Mouse (Mus musculus) embryonic facial prominence, embryonic 13.5 days (tissue): ENCODE results near the gene Tnpo3. TPM values are rescaled to one million over a fixed set of nuclear protein-coding genes. Genes with fewer than 3 reads are reported as not detected.
"Not testable (repeated sequence)": the region's sequence is repeated elsewhere in the genome, so short reads cannot be mapped to it uniquely, and the experiment has no call there.

Experiments used
- ATAC-seq: fragments of 200-750 bp; cut with Nextera tagmentation; 2 replicates; pipeline ENCODE4 v1.8.0; 2017; ENCODE audit warnings: low read depth; ENCODE audit not compliant: insufficient number of reproducible peaks, insufficient read depth, low FRiP score, low TSS enrichment
- H3K27ac ChIP-seq: fragments of 300-500 bp; sonication (generic); 2 replicates; pipeline ENCODE4 v1.5.1; 2015; ENCODE audit warnings: moderate library complexity, mild to moderate bottlenecking, inconsistent platforms
- H3K27me3 ChIP-seq: fragments of 300-500 bp; sonication (generic); 2 replicates; pipeline ENCODE4 v1.6.1; 2015; ENCODE audit warnings: mild to moderate bottlenecking, inconsistent platforms
- H3K36me3 ChIP-seq: fragments of 300-500 bp; sonication (generic); 2 replicates; pipeline ENCODE4 v1.6.1; 2015; ENCODE audit warnings: mild to moderate bottlenecking, inconsistent platforms
- H3K4me1 ChIP-seq: fragments of 300-500 bp; sonication (generic); 2 replicates; pipeline ENCODE4 v1.6.1; 2015; ENCODE audit warnings: inconsistent platforms
- H3K4me2 ChIP-seq: fragments of 300-500 bp; sonication (generic); 2 replicates; pipeline ENCODE4 v1.6.1; 2015; ENCODE audit warnings: moderate library complexity, mild to moderate bottlenecking, inconsistent platforms
- H3K4me3 ChIP-seq: fragments of 300-500 bp; sonication (generic); 2 replicates; pipeline ENCODE4 v1.5.1; 2015; ENCODE audit warnings: mild to moderate bottlenecking, inconsistent platforms
- H3K9ac ChIP-seq: fragments of 300-500 bp; sonication (generic); 2 replicates; pipeline ENCODE4 v1.6.1; 2015; ENCODE audit warnings: mild to moderate bottlenecking, inconsistent platforms
- H3K9me3 ChIP-seq: fragments of 300-500 bp; sonication (generic); 2 replicates; pipeline ENCODE4 v1.6.1; 2016; ENCODE audit warnings: inconsistent platforms
- WGBS: fragments of 180-500 bp; shearing (Covaris S2); methylation state at CpG from one replicate; pipeline ENCODE4 v1.1.7; 2015; ENCODE audit warnings: mixed read lengths; 5-methylcytosine and 5-hydroxymethylcytosine counted together
- polyA plus RNA-seq: library from polyadenylated mRNA; unstranded; fragments of >200 nt; fragmentation: Nextera tagmentation; extraction: Ambion mirVana; gene quantifications from 2 replicates; pipeline ENCODE4 v1.2.1, GENCODE M21; 2015

The Tnpo3 gene
- polyA plus RNA-seq, 1 experiment from 2014 or later: 97.6 TPM

GRCm38 (mm10) chr6:29600188-29600587 lies 9.5 kb downstream of the Tnpo3 start:
- H3K4me1 ChIP-seq: no peaks in the 10 kb centered on the region
- no peak overlapping the region for H3K9ac ChIP-seq
- H3K27ac ChIP-seq: no peak overlapping the region
- H3K9me3 ChIP-seq: no peaks in the 10 kb centered on the region
- no peak overlapping the region for H3K4me3 ChIP-seq
- H3K4me2 ChIP-seq: no peak overlapping the region
- no peaks in the 10 kb centered on the region for H3K27me3 ChIP-seq
- no peak for ATAC-seq
- no peaks in the 10 kb centered on the region; the same call in 1 of the 2 replicates for H3K36me3 ChIP-seq

DNA sequence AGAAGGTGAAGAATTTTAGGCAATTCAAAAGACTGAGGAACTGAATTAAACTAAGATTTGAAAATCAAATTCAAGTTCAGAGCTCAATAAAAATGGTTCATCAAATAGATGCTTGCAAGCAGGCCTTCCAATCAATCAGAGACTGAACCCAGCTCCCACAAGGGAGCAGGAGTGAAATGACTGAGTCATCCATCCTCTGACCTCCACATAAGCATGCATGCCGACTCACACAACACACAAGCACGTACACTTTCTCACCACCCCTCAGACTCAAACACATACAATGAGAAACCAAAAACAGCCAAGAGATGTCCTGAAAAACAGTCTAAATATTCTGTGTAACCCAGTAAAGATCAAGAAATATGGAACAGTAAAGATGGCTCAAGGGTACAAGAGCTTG lies 14.0 kb downstream of the Tnpo3 start:
- Histone ChIP-seq H3K4me1 (no peaks in the 10 kb centered on the region), H3K9me3 (no peaks in the 10 kb centered on the region), H3K4me2 (no peak overlapping the region), H3K9ac (no peak overlapping the region), H3K27me3 (no peaks in the 10 kb centered on the region), H3K27ac (no peak overlapping the region), H3K4me3 (no peak overlapping the region), H3K36me3 (no peaks in the 10 kb centered on the region; the same call in 1 of the 2 replicates)
- 89% methylated on average over 2 of the region's 2 CpGs for WGBS
- no peak for ATAC-seq

DNA sequence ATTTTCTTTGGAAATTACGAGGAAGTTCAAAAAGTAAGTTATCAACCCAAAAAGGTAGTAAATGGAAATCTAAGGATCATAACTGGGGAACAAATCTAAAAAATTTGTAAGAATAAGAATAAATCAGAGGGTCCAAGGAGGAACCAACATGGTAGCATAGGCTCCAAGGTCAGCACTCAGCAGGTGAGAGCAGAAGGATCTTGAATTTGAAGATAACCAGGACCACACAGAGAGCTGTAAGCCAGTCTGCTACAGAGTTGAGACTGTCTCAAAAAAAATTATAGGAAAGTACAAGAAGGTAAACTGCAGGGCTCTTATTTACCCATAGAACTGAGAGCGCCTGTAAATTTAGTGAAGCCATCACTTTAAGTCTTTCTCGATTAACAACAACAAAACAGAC lies 28.5 kb downstream of the Tnpo3 start:
- H3K4me2 ChIP-seq: no peak overlapping the region
- no peak overlapping the region for H3K4me3 ChIP-seq
- no peak overlapping the region for H3K9ac ChIP-seq
- H3K9me3 ChIP-seq: no peaks in the 10 kb centered on the region
- no peaks in the 10 kb centered on the region for H3K27me3 ChIP-seq
- 97% methylated on average over 3 of the region's 3 CpGs for WGBS
- no peak for ATAC-seq
- no peaks in the 10 kb centered on the region for H3K4me1 ChIP-seq
- H3K27ac ChIP-seq: no peak overlapping the region
- H3K36me3 ChIP-seq: peaks cover 82% of the 10 kb centered on the region

DNA sequence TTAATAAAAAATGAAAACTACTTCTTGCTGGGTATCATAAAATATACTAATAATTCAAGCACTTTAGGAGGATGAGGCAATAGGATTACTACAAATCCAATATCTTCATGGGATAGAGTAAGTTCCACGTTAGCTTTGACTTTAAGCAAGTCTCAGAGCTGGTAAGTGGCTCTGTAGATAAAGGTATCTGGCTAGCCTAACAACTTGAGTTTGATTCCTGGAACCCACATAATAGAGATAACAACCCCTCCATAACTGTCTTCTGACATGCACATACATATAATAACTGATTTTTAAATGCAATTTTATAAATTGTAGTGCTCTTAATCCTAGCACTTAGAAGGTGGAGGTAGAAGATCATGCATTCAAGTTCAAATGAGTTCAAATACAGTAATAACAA lies 28.9 kb downstream of the Tnpo3 start:
- no peak overlapping the region for H3K4me2 ChIP-seq
- 90% methylated on average over 1 of the region's 1 CpGs for WGBS
- no peak overlapping the region for H3K9ac ChIP-seq
- no peak for ATAC-seq
- no peak overlapping the region for H3K4me3 ChIP-seq
- H3K27me3 ChIP-seq: no peaks in the 10 kb centered on the region
- H3K9me3 ChIP-seq: no peaks in the 10 kb centered on the region
- H3K36me3 ChIP-seq: peaks cover 82% of the 10 kb centered on the region
- no peak overlapping the region for H3K27ac ChIP-seq
- no peaks in the 10 kb centered on the region for H3K4me1 ChIP-seq

DNA sequence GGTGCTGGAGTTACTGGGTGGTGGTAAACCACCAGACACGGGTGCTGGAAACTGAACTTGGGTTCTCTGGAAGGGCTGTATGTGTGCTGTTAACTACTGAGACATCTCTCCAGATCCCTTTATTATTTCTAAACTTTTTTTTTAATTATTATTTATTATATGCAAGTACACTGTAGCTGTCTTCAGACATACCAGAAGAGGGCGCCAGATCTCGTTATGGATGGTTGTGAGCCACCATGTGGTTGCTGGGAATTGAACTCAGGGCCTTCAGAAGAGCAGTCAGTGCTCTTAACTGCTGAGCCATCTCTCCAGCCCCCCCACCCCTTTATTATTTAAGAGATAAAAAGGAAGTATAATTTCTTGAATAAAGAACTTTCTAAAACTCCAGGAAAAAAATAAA lies 33.3 kb downstream of the Tnpo3 start:
- H3K9me3 ChIP-seq, ATAC-seq, H3K4me2 ChIP-seq, H3K27me3 ChIP-seq, H3K27ac ChIP-seq, H3K4me1 ChIP-seq, H3K9ac ChIP-seq, H3K4me3 ChIP-seq: not testable (repeated sequence)
- H3K36me3 ChIP-seq: peaks cover 88% of the 10 kb centered on the region
- WGBS: 85% methylated on average over 3 of the region's 3 CpGs

- Histone ChIP-seq H3K9me3 (no peaks in the 10 kb centered on the region), H3K4me2 (no peak overlapping the region), H3K27ac (no peak overlapping the region), H3K4me1 (no peaks in the 10 kb centered on the region), H3K27me3 (no peaks in the 10 kb centered on the region), H3K9ac (no peak overlapping the region), H3K36me3 (peaks cover 89% of the 10 kb centered on the region), H3K4me3 (no peak overlapping the region)
- 93% methylated on average over 2 of the region's 2 CpGs for WGBS
- ATAC-seq: no peak
These were observed 52.6 kb downstream of the Tnpo3 start for GRCm38 (mm10) chr6:29557112-29557511.

GRCm38 (mm10) chr6:29552526-29552925 lies 57.2 kb downstream of the Tnpo3 start:
- no peak overlapping the region for H3K9ac ChIP-seq
- no peaks in the 10 kb centered on the region for H3K27me3 ChIP-seq
- H3K9me3 ChIP-seq: no peaks in the 10 kb centered on the region
- H3K27ac ChIP-seq: no peak overlapping the region
- ATAC-seq: no peak
- peaks cover 87% of the 10 kb centered on the region for H3K36me3 ChIP-seq
- no peak overlapping the region for H3K4me3 ChIP-seq
- H3K4me1 ChIP-seq: no peaks in the 10 kb centered on the region
- no peak overlapping the region for H3K4me2 ChIP-seq
- WGBS: 92% methylated on average over 2 of the region's 2 CpGs

- Histone ChIP-seq H3K9me3 (no peaks in the 10 kb centered on the region), H3K27me3 (no peaks in the 10 kb centered on the region), H3K4me3 (no peak overlapping the region), H3K4me2 (no peak overlapping the region), H3K27ac (no peak overlapping the region), H3K36me3 (peaks cover 82% of the 10 kb centered on the region), H3K9ac (no peak overlapping the region), H3K4me1 (no peaks in the 10 kb centered on the region)
- WGBS: 87% methylated on average over 1 of the region's 1 CpGs
- ATAC-seq: no peak
These were observed 61.6 kb downstream of the Tnpo3 start for GRCm38 (mm10) chr6:29548086-29548485.

- Histone ChIP-seq H3K36me3 (peaks cover 82% of the 10 kb centered on the region), H3K4me1 (no peaks in the 10 kb centered on the region), H3K9me3 (no peaks in the 10 kb centered on the region), H3K4me3 (no peak overlapping the region), H3K27ac (no peak overlapping the region), H3K27me3 (no peaks in the 10 kb centered on the region), H3K4me2 (no peak overlapping the region), H3K9ac (no peak overlapping the region)
- no peak for ATAC-seq
These were observed 62.1 kb downstream of the Tnpo3 start for GRCm38 (mm10) chr6:29547582-29547981.

DNA sequence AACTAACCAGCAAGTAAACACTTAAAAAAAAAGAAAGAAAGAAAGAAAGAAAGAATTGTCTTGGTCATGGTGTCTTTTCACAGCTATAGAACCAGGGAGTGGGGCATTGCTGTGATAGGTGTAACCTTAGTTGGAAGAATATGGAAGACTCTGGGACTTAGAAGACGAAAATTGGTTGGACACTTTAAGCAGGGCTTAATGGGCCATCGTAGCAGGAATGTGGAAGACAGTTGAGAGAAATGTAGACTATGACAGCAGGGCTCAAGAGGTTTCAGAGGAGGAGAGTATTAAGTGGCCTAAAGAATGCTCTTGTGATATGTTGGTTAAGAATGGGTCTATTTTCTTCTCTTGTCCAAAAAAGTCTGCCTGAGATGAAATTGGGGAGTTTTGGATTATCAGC lies 64.1 kb downstream of the Tnpo3 start:
- Histone ChIP-seq H3K4me2 (no peak overlapping the region), H3K9ac (no peak overlapping the region), H3K36me3 (peaks cover 80% of the 10 kb centered on the region), H3K27me3 (no peaks in the 10 kb centered on the region), H3K4me3 (no peak overlapping the region), H3K27ac (no peak overlapping the region), H3K9me3 (no peaks in the 10 kb centered on the region), H3K4me1 (no peaks in the 10 kb centered on the region)
- WGBS: 96% methylated on average over 2 of the region's 2 CpGs
- no peak for ATAC-seq

DNA sequence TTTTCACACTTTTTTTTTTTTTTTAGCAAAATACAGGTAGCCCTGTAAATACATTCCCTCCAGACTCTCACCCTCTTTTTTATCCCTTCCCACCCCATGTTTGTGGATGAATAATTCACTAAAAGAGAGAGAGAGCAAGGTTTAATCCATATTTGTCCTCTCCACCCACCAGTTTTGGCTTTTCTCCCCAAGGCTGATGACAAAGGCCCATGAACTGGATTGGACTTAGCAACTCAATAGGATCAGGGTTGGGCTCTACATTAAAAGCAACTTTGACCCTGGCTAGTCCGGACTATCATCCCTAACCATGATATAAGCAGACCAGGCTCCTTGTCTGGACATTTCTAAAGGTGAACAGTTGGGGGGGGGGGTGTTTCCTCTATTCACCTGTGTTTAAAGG lies 68.7 kb downstream of the Tnpo3 start:
- no peak overlapping the region for H3K27ac ChIP-seq
- 93% methylated on average over 1 of the region's 1 CpGs for WGBS
- H3K4me2 ChIP-seq: no peak overlapping the region
- ATAC-seq: no peak
- no peaks in the 10 kb centered on the region for H3K27me3 ChIP-seq
- peaks cover 56% of the 10 kb centered on the region for H3K36me3 ChIP-seq
- no peak overlapping the region for H3K9ac ChIP-seq
- H3K9me3 ChIP-seq: no peaks in the 10 kb centered on the region
- H3K4me1 ChIP-seq: no peaks in the 10 kb centered on the region
- no peak overlapping the region for H3K4me3 ChIP-seq

DNA sequence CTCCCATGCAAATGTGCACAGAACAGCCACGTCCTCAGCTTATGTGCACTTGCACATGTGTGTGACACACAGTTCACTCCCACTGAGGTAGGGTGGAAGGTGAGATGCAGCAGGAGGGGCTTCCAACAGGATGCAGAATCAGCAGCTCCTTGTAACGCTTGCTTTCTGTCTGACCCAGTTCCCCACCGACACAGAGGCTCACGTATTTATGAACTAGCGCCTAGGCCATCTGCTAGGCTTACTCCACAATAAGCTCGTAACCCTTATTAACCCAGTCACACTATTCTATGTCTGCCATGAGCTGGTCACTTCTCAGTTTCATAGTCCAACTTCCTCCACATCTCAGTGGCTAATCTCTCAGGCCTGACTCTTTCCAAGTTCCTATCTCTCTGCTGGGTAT lies 69.5 kb downstream of the Tnpo3 start:
- no peaks in the 10 kb centered on the region for H3K27me3 ChIP-seq
- ATAC-seq: no peak
- no peaks in the 10 kb centered on the region for H3K9me3 ChIP-seq
- 83% methylated on average over 6 of the region's 6 CpGs for WGBS
- H3K9ac ChIP-seq: no peak overlapping the region
- no peak overlapping the region for H3K4me3 ChIP-seq
- no peak overlapping the region for H3K4me2 ChIP-seq
- H3K36me3 ChIP-seq: peaks cover 49% of the 10 kb centered on the region
- no peak overlapping the region for H3K27ac ChIP-seq
- H3K4me1 ChIP-seq: no peaks in the 10 kb centered on the region

- Histone ChIP-seq H3K4me3 (no peak overlapping the region), H3K27me3 (no peaks in the 10 kb centered on the region), H3K4me2 (no peak overlapping the region), H3K36me3 (peaks cover 43% of the 10 kb centered on the region), H3K4me1 (no peaks in the 10 kb centered on the region), H3K9ac (no peak overlapping the region), H3K27ac (no peak overlapping the region), H3K9me3 (no peaks in the 10 kb centered on the region)
- no peak for ATAC-seq
- WGBS: 85% methylated on average over 8 of the region's 8 CpGs
These were observed 70.2 kb downstream of the Tnpo3 start for GRCm38 (mm10) chr6:29539502-29539901.
